Mouse (Mus musculus): ENCODE results near the gene Kcnc4.

Kcnc4 gene

GRCm38 (mm10) chr3:107459196-107459772 lies at the start of gene Kcnc4:
Kcnc4 (minus strand) TSS chr3:107459552.
- DNase-seq (ENCODE audit: low spot score), result peak; percentile 66

GRCm38 (mm10) chr3:107508696-107509095 lies 49.3 kb upstream of the Kcnc4 start:
- no peak for DNase-seq (ENCODE audit: low spot score)

- DNase-seq (ENCODE audit: low spot score), result no peak
These were observed 48.6 kb upstream of the Kcnc4 start for GRCm38 (mm10) chr3:107507966-107508365.

- DNase-seq (ENCODE audit: low spot score), result no peak
These were observed 47.2 kb upstream of the Kcnc4 start for GRCm38 (mm10) chr3:107506531-107506930.

GRCm38 (mm10) chr3:107505464-107506367 lies 46.4 kb upstream of the Kcnc4 start:
- no peak for DNase-seq (ENCODE audit: low spot score)

- DNase-seq (ENCODE audit: low spot score), result no peak
These were observed 45.2 kb upstream of the Kcnc4 start for GRCm38 (mm10) chr3:107504542-107504941.

GRCm38 (mm10) chr3:107503716-107504115 lies 44.4 kb upstream of the Kcnc4 start:
- DNase-seq (ENCODE audit: low spot score), result no peak

- no peak for DNase-seq (ENCODE audit: low spot score)
These were observed 42.4 kb upstream of the Kcnc4 start for GRCm38 (mm10) chr3:107501702-107502151.

- DNase-seq (ENCODE audit: low spot score), result no peak
These were observed 40.9 kb upstream of the Kcnc4 start for GRCm38 (mm10) chr3:107500301-107500700.

- no peak for DNase-seq (ENCODE audit: low spot score)
These were observed 36.9 kb upstream of the Kcnc4 start for GRCm38 (mm10) chr3:107496086-107496850.

- no peak for DNase-seq (ENCODE audit: low spot score)
These were observed 36.2 kb upstream of the Kcnc4 start for GRCm38 (mm10) chr3:107495524-107495923.

GRCm38 (mm10) chr3:107491459-107491858 lies 32.1 kb upstream of the Kcnc4 start:
- DNase-seq (ENCODE audit: low spot score), result peak; percentile 74

GRCm38 (mm10) chr3:107488637-107489036 lies 29.3 kb upstream of the Kcnc4 start:
- DNase-seq (ENCODE audit: low spot score), result no peak

GRCm38 (mm10) chr3:107483290-107483689 lies 23.9 kb upstream of the Kcnc4 start:
- no peak for DNase-seq (ENCODE audit: low spot score)

- DNase-seq (ENCODE audit: low spot score), result no peak
These were observed 21.3 kb upstream of the Kcnc4 start for GRCm38 (mm10) chr3:107480660-107481059.

- peak; percentile 52 for DNase-seq (ENCODE audit: low spot score)
These were observed 12.8 kb upstream of the Kcnc4 start for GRCm38 (mm10) chr3:107472198-107472597.

GRCm38 (mm10) chr3:107469059-107469458 lies 9.7 kb upstream of the Kcnc4 start:
- peak; percentile 42 for DNase-seq (ENCODE audit: low spot score)

- DNase-seq (ENCODE audit: low spot score), result no peak
These were observed 8.8 kb upstream of the Kcnc4 start for GRCm38 (mm10) chr3:107468106-107468505.

GRCm38 (mm10) chr3:107466577-107466976 lies 7.2 kb upstream of the Kcnc4 start:
- peak; percentile 90 for DNase-seq (ENCODE audit: low spot score)

- DNase-seq (ENCODE audit: low spot score), result peak; percentile 91
These were observed 2.8 kb upstream of the Kcnc4 start for GRCm38 (mm10) chr3:107462160-107462559.

GRCm38 (mm10) chr3:107459773-107460431 lies 550 bp upstream of the Kcnc4 start:
- peak; percentile 56 for DNase-seq (ENCODE audit: low spot score)
